Mouse (Mus musculus) frontal cortex, postnatal 36 days (tissue): ENCODE data around the gene Reep3.

Experiments used
- DNase-seq, 2 experiments: peaks; one replicate each; pipeline ENCODE4 v3.0.0; 2022; ENCODE audit warnings: low spot score in 2 of 2

Gene Reep3

GRCm38 (mm10) chr10:66973866-66974265 lies 122.9 kb downstream of the Reep3 start:
- no peak for DNase-seq

- DNase-seq: no peak
These were observed 123.5 kb downstream of the Reep3 start for GRCm38 (mm10) chr10:66973274-66973673.

GRCm38 (mm10) chr10:66970336-66971115 lies 126.2 kb downstream of the Reep3 start:
- DNase-seq: no peak

- no peak for DNase-seq
These were observed 127.2 kb downstream of the Reep3 start for GRCm38 (mm10) chr10:66969581-66969980.

- DNase-seq: no peak
These were observed 127.7 kb downstream of the Reep3 start for GRCm38 (mm10) chr10:66969081-66969480.

- DNase-seq: no peak
These were observed 128.2 kb downstream of the Reep3 start for GRCm38 (mm10) chr10:66968541-66968940.

GRCm38 (mm10) chr10:66966391-66967109 lies 130.2 kb downstream of the Reep3 start:
- DNase-seq: no peak

GRCm38 (mm10) chr10:66960136-66960535 lies 136.6 kb downstream of the Reep3 start:
- no peak for DNase-seq
